Mouse (Mus musculus) urinary bladder, postnatal 10 days (tissue): ENCODE data around the gene Ube2e3.

Source experiments
- DNase-seq: peaks from one replicate; pipeline ENCODE4 v3.0.0; 2022; ENCODE audit warnings: low spot score

Gene Ube2e3

GRCm38 (mm10) chr2:78867726-78868510 lies at the start of gene Ube2e3:
Gene Ube2e3, plus strand, starts transcription at chr2:78868124.
- no peak for DNase-seq

GRCm38 (mm10) chr2:78829887-78830286 lies 38.0 kb upstream of the Ube2e3 start:
- no peak for DNase-seq

- DNase-seq = no peak
Measured at GRCm38 (mm10) chr2:78841494-78842224, 26.3 kb upstream of the Ube2e3 start.

- no peak for DNase-seq
Measured at GRCm38 (mm10) chr2:78844365-78844764, 23.6 kb upstream of the Ube2e3 start.

GRCm38 (mm10) chr2:78845274-78845673 lies 22.6 kb upstream of the Ube2e3 start:
- no peak for DNase-seq

GRCm38 (mm10) chr2:78845717-78846116 lies 22.2 kb upstream of the Ube2e3 start:
- DNase-seq = no peak

- no peak for DNase-seq
Measured at GRCm38 (mm10) chr2:78854315-78854714, 13.6 kb upstream of the Ube2e3 start.

DNA sequence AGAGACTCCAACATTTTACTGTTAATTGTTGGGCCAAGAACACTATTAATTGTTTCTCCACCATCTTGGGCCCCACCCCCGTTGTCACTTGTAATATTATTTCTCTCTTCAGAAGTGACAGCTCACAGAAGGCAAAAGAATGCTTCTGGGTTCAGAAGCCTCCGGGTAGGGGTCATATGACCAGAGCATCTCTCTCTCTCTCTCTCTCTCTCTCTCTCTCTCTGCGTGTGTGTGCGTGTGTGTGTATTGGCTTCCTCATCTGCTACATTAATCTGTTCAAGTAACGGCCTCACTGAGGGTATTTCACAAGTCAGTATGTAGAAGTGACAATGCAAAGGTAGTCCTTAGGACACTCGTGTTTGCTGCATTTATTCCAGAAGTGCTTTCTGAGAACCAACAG lies 9.3 kb upstream of the Ube2e3 start:
- no peak for DNase-seq

DNA sequence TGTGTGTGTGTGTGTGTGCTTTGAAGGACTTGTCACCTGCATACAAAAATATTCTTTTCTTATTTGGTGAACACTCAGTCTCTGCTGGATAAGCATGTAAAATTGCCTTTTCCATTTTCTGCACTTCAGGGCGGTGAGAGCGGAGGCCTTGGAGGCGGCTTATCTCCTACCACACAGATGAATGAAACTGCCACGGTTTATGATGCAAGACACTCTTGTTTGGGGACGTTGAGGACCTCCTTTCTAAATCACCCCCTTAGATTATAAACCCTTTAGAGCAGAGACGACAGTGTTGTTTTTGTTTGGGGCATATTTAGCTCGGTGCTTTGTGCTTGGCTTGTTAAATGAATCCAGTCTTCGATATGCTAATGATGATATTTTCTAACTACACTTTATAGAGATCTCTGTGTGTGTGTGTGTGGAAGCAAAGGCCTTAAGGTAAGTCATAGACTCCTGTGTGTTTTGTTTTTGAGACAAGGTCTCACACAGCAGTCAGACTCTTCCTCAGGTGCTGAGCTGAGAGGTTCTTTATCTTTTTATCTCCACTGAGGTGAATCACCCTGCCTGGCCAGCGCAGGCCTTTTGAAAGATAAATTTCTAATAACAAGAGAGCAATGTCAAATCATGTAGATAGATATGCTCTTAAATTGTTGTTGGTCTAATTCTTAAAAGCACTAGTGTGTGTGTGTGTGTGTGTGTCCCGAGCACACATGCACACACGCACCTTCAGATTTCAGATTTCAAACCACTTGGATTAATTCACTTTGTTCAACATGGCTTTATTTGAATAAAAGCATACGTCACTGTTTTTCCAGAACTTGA lies 8.4 kb upstream of the Ube2e3 start:
- DNase-seq = no peak

DNA sequence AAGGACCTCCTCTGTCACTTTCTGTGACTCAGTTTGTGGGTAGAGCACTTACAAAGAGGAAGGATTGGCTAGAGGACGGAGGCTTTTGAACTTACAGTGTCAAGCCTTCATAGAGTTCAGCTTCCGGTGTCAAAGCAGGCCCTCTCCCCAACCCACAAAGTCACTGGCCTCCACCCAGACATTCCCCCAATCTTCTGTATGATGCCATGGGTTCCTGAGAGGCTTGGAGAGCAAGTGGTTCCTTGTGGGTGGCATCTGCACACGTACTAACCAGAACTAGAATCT lies 7.9 kb upstream of the Ube2e3 start:
- no peak for DNase-seq

DNA sequence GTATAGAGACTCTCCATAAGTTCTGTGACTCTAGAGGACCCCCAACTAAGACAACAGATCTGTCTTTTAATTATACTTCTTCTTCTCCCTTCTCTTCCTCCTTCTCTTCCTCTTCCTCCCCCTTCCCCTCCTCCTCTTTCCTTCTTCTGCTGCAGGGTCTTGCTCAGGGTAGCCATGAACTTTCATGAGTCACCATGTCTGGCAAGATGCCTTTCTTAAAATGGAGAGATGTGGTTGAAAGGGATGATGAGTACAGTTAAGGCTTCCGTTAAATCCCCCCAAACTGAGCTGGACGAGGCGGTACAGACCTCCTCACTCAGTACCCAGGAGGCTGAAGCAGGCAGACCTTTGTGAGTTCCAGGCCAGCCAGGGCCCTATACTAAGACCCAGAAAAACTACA lies 3.8 kb upstream of the Ube2e3 start:
- no peak for DNase-seq

- no peak for DNase-seq
Measured at GRCm38 (mm10) chr2:78864866-78865265, 3.1 kb upstream of the Ube2e3 start.

DNA sequence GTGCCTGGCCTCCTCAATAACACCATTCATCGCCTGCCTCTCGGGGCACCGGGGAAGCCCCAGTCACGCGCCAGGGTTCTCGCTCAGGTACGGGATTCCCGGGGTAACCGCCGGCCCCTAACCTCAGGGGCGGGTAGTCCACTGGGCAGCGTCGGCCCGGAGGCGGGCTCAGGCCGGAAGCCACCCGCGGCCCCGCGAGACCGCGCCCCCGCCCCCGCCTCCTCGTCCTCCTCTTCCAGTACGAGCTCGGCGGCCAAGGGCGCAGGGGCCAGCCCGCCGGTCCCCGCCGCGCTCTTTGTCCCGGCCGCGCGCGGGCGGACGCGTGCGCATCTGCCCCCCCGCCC lies 559 bp downstream of the Ube2e3 start:
- DNase-seq = peak; percentile 16

- peak; percentile 31 for DNase-seq
Measured at GRCm38 (mm10) chr2:78868951-78869720, 1.2 kb downstream of the Ube2e3 start.

DNA sequence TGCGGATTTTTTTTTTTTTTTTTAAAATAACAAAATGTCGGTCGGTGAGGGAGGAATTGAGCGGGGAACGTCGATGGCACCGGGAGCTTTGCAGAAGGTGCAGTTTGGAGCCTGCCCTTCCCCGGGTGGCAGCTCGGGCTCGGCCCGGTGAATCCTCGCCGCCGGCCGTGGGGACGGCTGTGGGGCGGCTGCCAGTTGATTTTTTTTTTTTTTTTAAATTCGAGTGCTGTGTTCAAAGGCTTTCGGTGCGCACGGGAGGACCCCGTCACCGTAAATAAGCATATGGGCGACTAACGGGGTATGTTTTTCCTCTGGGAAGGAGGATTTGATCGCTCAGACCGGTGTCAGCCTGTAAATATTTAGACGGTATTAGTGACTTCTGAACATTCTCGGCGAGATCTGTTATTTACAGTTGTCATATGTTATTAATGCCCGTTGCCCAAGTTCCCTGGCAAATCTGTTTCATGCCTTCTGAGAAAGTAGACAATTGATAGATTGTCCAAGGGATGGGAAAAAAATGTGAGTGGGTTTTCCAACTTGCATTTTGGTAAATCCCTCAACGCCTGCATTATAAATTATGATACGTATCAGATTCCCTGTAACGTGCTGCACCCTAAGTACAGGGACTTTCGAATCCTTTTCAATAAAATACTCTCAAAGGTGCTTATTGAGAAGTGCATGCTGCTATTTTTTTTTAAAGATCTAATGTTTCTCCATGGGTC lies 2.0 kb downstream of the Ube2e3 start:
- no peak for DNase-seq

- no peak for DNase-seq
Measured at GRCm38 (mm10) chr2:78870443-78871025, 2.6 kb downstream of the Ube2e3 start.

DNA sequence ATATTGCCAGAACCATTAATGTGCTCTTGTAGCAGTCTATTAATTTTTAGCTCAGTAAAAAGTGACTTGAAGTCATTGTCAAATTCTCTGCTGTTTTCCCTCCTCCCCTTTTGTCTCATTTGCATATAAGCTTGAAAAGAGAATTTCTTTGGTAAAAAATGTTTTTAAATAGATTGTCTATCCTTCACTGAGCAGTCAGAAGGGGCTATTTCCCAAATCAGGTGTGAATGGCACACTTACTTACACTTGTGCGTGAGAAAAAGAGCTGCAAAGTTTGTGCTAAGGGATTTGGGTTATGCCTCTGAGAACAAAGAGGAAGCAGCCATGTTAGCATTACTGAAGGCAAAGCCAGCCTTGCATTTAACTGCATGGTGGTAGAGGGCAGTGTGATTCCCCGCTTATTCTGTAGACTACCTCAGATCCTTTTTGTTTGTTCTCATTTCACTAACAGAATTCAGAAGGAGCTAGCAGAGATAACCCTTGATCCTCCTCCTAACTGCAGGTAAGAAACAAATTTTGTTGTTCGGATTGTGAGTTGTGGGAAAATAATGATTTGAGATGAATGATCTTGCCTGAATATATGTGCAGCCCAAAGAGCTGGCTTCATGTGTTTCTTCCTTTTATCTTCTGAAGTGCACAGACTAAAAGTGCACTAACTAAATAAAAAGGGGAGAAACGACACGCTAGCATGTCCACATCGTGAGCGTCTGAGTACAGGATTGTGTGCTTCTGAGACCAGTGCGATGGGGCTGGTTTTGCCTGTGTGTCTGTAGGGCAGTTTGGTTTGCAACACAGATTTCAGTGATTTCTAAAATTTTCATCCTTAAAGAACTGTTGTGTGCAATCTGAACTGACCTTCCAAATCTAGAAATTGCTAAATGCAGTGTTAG lies 4.3 kb downstream of the Ube2e3 start:
- no peak for DNase-seq

DNA sequence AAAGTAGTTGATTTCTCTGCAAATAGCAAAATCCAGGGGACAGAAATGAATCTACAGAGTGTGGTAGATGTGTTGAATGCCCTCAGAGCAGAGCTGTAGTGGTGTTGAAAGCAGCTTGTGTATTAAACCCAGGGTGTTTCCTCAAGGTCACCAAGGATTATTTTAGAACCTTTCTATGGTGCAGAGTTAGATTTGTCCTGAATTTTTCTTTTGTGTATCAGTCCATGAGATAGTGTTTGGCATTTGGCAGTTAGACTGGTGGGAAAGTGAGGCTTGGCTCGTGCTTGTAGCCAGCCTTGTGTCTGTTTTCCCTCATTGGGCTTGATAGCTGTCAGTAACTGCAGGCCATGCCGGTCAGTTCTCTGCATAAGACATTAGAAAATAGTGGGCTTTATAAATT lies 6.0 kb downstream of the Ube2e3 start:
- no peak for DNase-seq

- no peak for DNase-seq
Measured at GRCm38 (mm10) chr2:78876002-78876401, 8.1 kb downstream of the Ube2e3 start.

- no peak for DNase-seq
Measured at GRCm38 (mm10) chr2:78882068-78882467, 14.1 kb downstream of the Ube2e3 start.
